Mouse (Mus musculus) adrenal gland, postnatal 25 days (tissue): ENCODE measurements at regions not wholly inside any gene's neighbourhood (a gene's known extent, or its start where the extent isn't known, plus 50 kb on each side); places are given as distances from the start of the nearest gene placed in this dataset.

Source experiments
- DNase-seq: peaks from one replicate; pipeline ENCODE4 v3.0.0; 2021; ENCODE audit warnings: mixed read lengths

DNA sequence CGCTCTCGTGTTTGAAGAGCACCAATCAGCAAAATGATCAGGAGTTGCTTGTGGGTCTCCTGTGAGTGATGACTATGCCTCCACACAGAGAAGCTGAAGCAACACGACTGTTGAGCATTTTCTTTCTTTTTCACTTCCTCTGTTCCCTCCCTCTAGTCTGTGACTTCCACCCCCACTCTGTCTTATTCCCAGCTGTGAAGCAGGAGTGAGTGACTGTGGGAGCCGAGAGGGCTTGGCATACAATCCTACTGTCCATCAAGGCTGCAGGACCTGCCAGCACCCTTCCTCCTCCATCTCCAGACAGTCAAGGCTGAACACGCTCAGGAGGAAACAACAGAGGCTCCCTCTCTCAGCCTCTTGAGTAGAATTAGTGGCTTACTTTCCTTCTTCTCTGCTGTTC lies 401.3 kb downstream of the Plcl1 start:
- no peak for DNase-seq

DNA sequence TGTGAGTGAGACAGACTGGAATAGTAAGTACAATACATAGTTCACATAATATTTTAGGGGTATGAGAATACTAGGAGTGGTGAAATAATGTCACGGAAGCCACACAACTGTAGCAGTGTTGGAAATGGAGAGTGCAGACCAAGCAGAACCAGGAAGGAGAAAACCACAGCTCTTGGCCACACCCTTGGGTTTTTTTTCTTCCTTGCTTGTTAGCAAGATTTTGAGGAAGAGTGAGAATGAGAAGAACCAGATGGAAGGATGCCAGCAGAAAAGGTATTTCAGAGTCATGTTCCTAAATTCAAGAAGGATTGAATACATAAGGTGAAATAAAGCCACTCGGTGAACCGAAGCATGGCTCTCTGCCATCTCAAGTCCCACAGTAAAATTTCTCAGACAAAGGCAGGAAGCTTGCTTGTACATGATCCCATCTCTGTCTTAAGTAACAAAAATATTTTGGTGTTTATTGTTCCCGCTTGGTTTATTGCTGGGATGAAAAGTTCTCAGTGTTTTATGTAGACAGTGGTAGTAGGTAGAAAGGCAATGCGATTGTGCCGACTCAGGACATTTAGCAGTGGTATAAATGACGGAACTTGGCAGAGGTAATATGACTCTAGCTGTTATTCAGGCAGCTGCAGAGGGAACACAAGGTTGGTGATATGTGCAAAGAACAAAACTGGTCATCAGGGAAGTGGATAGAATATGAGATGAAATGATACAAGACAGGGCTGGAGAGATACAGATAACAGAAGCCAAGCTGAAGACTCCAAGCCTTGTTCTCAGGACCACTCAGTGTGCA lies 403.2 kb downstream of the Plcl1 start:
- no peak for DNase-seq

DNA sequence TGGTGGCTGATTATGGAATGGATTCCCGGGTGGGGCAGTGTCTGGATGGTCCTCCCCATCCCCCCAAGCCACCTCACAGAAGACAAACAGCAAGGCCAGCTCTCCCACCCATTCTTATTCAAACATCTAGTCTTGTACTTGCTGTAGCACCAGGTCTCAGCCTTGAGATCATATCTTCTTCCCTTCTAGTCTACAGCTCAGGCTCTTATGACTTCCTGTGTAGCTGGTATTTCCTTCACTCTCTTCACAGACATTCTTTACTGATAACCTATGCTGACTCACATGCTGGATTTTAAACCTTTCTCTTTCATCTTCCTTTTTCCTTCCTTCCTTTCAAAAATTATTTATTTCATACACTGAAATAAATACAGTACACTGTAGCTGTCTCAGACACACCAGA lies 406.8 kb downstream of the Plcl1 start:
- DNase-seq = no peak

- DNase-seq = no peak
These were observed 415.3 kb downstream of the Plcl1 start for GRCm38 (mm10) chr1:55820866-55821500.

- no peak for DNase-seq
These were observed 416.9 kb downstream of the Plcl1 start for GRCm38 (mm10) chr1:55822599-55822998.

DNA sequence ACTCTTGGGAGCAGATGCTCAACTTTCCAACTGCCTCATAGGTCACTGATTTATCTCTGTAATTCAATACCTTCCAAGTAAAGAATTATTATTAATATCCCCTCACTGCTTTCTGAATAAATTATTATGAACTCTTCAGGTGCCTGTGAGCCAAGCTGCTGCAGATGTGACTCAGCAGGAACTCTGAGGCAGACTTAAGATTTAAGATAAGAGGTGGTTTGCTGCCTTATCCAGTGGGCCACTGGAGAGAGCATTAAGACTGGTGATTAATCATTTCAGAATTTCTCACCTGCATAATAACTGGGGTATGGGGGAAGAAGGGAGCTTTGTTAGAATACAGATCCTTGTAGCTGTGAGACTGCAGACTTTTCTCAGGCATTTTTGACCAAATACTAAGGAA lies 421.5 kb downstream of the Plcl1 start:
- DNase-seq = no peak

DNA sequence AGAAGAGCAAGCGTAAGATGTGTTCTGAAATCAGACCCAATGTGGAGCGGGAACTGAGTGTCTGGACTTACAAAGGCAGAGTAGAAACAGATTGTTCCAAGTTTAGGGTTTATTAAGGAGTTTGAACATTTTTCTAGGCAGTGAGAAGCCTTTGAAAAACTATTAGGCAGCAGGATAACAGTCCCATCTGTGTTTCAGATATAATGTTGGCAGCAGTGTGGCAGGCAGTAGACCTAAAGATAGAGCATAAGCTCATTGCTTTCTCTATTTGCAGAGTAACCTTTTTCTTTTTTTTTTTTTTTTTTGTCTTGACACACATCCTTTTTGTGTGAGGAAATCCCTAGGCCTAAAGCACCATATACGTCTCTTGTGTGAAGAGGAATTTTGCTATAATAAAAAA lies 429.6 kb downstream of the Plcl1 start:
- DNase-seq = no peak

GRCm38 (mm10) chr1:55836750-55837149 lies 431.0 kb downstream of the Plcl1 start:
- no peak for DNase-seq

GRCm38 (mm10) chr1:55837366-55837765 lies 431.6 kb downstream of the Plcl1 start:
- no peak for DNase-seq

DNA sequence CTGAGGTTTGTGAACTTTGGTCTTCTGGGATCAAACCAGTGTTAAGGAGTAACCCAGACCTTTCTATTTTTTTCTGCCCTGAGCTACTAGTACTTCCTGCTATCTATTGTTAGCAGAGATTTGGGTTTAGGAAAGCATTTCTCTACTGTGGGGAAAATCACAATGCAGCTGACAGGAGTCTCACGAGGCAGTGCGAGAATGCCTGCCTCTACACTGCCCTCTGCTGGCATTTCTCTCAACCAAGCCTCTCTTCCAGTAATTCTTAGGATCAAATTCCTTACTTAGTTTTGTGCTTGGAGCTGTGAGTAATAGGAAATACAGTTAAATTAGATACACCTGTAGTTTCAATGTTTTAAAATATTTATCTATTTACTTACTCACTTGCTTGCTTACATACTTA lies 432.4 kb downstream of the Plcl1 start:
- peak; percentile 51 for DNase-seq

GRCm38 (mm10) chr1:55848806-55849205 lies 443.1 kb downstream of the Plcl1 start:
- no peak for DNase-seq

DNA sequence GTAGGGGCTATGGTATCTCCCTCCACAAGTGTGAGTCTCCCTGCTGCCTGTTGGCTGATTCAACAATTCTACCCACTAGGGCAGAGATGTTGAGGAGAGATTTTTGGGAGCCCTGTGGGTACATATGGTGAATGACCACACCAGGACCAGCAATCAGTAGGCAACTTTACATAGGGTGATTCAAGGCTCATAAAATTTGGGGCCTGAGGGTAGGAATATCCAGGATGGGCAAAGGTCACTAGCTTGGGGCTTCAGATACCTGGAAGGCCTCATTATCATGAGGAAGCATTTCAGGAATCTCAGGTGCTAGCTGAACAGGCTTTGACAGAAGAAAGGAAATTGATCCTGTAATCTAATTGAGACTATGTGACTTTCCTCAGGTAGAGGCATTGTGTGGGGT lies 446.6 kb downstream of the Plcl1 start:
- no peak for DNase-seq

- DNase-seq = no peak
These were observed 453.4 kb downstream of the Plcl1 start for GRCm38 (mm10) chr1:55859113-55859512.

- no peak for DNase-seq
These were observed 457.4 kb downstream of the Plcl1 start for GRCm38 (mm10) chr1:55863113-55863512.

DNA sequence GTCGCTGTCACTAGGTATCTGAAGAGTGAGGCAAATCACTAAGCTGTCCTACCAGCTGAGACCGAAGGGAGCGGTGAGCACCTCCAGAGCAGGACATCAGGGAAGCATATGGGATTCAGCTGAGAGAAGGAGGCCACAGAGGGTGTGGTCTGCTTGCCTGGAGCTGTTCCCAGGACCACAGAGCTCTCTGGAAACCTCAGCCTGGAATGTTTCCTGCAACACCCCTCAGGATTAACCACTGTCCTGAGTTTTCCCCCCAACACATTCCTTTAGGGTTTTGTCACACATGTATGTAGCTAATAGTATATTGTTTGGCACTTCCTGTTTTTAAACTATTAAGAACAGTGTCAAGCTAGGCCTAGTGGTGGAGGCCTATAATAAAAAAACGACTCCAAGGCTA lies 459.6 kb downstream of the Plcl1 start:
- DNase-seq = no peak

GRCm38 (mm10) chr1:55866677-55867076 lies 461.0 kb downstream of the Plcl1 start:
- DNase-seq = no peak

GRCm38 (mm10) chr1:55873583-55873982 lies 467.9 kb downstream of the Plcl1 start:
- DNase-seq = no peak

DNA sequence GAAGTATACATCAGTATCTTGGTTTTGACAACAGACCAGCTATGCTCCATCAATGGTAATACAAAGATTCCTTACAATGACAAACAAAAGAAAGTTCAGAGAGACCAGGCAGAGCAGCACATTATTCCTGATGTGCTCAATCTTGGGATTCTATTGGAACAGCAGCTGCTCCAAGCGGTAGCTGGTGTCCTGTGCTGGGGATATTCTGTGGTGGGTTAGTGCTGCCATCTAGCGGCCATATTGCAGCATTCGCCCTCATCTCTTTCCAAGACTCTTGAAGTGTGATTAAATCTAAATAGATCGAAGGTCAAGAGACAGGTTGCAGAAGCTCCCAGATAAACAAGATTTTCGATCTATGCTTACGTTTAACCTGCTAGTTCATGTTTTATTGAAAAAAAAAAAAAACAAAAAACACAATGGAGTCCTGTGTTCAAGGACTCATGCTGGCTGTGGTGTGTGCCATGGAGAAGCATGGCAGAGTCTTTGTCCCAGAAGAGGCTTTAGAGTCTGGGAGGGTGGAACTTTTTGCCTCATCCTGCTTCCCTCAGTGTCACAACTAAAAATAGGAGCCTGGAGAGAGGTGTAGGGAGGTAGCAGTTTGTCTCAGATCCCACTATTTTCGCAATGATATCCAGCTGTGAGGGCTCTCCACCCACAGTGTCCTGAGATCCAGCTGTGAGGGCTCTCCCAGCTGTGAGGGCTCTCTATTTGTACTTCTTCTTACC lies 468.6 kb downstream of the Plcl1 start:
- DNase-seq = peak; percentile 47

DNA sequence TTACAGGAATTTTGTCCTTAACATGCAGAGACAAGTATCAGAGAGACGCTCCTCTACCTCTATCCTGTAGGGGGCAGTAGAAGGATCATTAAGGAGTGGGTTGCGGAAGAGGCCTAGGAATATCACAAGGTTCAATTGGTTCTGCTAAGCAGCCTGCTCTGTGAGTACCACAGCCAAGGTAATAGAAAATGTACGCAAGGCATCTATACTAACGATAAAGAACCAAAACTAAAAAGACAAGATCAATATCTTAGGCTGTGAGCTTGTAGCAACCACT lies 469.1 kb downstream of the Plcl1 start:
- DNase-seq = no peak

DNA sequence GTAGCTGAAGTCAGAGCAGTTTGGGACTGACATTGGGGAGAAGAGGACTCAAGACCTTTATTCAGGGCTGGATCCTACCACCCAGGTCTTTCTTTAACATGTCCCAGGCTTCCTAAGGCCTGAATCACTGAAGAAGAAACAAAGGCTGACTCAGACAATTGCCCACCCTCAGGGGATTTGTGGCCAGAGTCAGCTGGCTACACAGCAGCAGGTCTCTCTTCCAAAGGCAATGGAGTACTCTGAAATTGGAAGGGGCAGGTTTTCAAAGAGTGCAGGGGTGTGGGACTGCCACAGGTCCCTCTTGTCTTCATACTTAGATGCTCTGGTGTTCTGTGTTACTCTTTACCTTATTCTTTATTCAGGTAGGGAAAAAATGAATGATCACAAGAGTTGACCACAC lies 478.9 kb downstream of the Plcl1 start:
- no peak for DNase-seq

GRCm38 (mm10) chr1:55886383-55887070 lies 480.8 kb downstream of the Plcl1 start:
- DNase-seq = peak; percentile 23

DNA sequence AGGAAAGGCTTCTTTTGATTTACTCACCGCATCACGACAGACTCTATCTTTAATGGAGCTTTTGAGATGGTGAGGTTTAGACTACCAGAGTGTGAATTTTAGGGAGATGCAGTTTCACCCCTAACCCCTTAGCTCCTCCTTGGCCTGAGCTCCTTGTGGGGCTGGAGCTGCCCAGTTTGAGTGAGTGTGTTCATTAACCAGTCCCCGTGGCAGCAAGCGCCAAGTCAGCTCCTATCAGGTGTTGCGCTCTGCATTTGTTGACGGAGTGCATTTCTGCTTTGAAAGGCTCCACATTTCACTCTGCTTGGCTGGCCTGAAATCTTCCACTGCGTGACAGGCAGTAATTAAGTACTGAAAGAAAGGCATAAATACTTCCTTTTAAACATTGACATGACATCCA lies 481.7 kb downstream of the Plcl1 start:
- DNase-seq = no peak

DNA sequence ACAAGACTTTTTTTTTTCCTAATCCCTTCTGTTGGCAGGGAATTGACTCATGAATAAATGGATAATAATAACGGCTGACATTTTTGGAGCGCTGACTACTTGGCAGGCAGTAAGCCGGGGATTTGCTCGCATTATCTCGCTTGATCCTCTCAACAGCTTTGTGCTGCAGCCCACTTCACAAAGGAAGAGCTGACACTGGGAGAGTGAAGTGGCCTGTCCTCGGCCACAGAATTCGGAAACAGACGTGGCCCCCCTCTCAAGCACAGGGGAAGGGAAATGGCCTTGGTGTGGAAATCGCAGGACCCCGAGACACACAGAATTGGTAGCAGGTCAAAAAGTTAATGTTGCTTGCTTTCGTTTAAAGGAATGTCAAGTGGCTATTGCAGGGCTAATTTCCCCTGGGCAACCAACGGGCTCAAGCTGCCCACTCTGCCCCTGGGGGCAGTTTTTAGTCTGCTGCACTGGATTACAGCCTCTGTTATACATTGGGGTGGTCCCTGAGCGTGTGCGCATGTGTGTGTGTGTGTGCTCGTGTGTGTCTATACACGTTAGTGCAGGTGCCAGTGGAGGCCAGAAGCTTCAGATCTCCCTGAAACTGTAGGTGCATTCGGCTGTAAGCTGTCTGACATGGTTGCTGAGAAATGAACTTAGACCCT lies 483.1 kb downstream of the Plcl1 start:
- DNase-seq = no peak
